Mouse (Mus musculus): ENCODE data around the gene Haspin. TPM values are rescaled to one million over a fixed set of nuclear protein-coding genes. Genes with fewer than 3 reads are reported as not detected.

Haspin gene
- polyA plus RNA-seq (2015; fragmentation: Illumina TruSeq; extraction: RNeasy Lipid Tissue Mini Kit (QIAGEN cat#74804); ENCODE audit: insufficient read depth, low replicate concordance), result 8.5 TPM

GRCm38 (mm10) chr11:73137591-73138501 is at the start of gene Haspin:
Gene Haspin (minus strand): TSS chr11:73138294.

GRCm38 (mm10) chr11:73176608-73177508 is 38.8 kb upstream of the Haspin start, which contains the start of the genes Emc6 and Tax1bp3:
Gene Emc6 (minus strand): TSS chr11:73177037.
Gene Tax1bp3 (plus strand): TSS chr11:73177083.

GRCm38 (mm10) chr11:73159957-73160810 is 22.1 kb upstream of the Haspin start, which contains the start of gene P2rx5:
Gene P2rx5 (plus strand): TSS chr11:73160421.

GRCm38 (mm10) chr11:73090283-73090682 is 47.8 kb downstream of the Haspin start, which contains the start of gene Itgae:
Gene Itgae (plus strand): TSS chr11:73090583.

Other genes with a start within 250 kb of the Haspin start
- gene Atp2a3, start 177.1 kb downstream of the Haspin start, polyA plus RNA-seq (2015; fragmentation: Illumina TruSeq; extraction: RNeasy Lipid Tissue Mini Kit (QIAGEN cat#74804); ENCODE audit: insufficient read depth, low replicate concordance), result 185 TPM
- 5.7 TPM for gene P2rx1, start 139.2 kb downstream of the Haspin start, polyA plus RNA-seq (2015; fragmentation: Illumina TruSeq; extraction: RNeasy Lipid Tissue Mini Kit (QIAGEN cat#74804); ENCODE audit: insufficient read depth, low replicate concordance)
- gene Camkk1, start 119.3 kb downstream of the Haspin start, polyA plus RNA-seq (2015; fragmentation: Illumina TruSeq; extraction: RNeasy Lipid Tissue Mini Kit (QIAGEN cat#74804); ENCODE audit: insufficient read depth, low replicate concordance), result 2.9 TPM
- 11.3 TPM for gene Ncbp3, start 90.5 kb downstream of the Haspin start, polyA plus RNA-seq (2015; fragmentation: Illumina TruSeq; extraction: RNeasy Lipid Tissue Mini Kit (QIAGEN cat#74804); ENCODE audit: insufficient read depth, low replicate concordance)
- 5.1 TPM for gene Itgae, start 47.7 kb downstream of the Haspin start, polyA plus RNA-seq (2015; fragmentation: Illumina TruSeq; extraction: RNeasy Lipid Tissue Mini Kit (QIAGEN cat#74804); ENCODE audit: insufficient read depth, low replicate concordance)
- 0.90 TPM for gene P2rx5, start 22.1 kb upstream of the Haspin start, polyA plus RNA-seq (2015; fragmentation: Illumina TruSeq; extraction: RNeasy Lipid Tissue Mini Kit (QIAGEN cat#74804); ENCODE audit: insufficient read depth, low replicate concordance)
- gene Emc6, start 38.7 kb upstream of the Haspin start, polyA plus RNA-seq (2015; fragmentation: Illumina TruSeq; extraction: RNeasy Lipid Tissue Mini Kit (QIAGEN cat#74804); ENCODE audit: insufficient read depth, low replicate concordance), result 43.9 TPM
- 26.3 TPM for gene Tax1bp3, start 38.8 kb upstream of the Haspin start, polyA plus RNA-seq (2015; fragmentation: Illumina TruSeq; extraction: RNeasy Lipid Tissue Mini Kit (QIAGEN cat#74804); ENCODE audit: insufficient read depth, low replicate concordance)
- gene Ctns, start 60.7 kb upstream of the Haspin start, polyA plus RNA-seq (2015; fragmentation: Illumina TruSeq; extraction: RNeasy Lipid Tissue Mini Kit (QIAGEN cat#74804); ENCODE audit: insufficient read depth, low replicate concordance), result 23.1 TPM
- gene Shpk, start 61.2 kb upstream of the Haspin start, polyA plus RNA-seq (2015; fragmentation: Illumina TruSeq; extraction: RNeasy Lipid Tissue Mini Kit (QIAGEN cat#74804); ENCODE audit: insufficient read depth, low replicate concordance), result 3.7 TPM
- gene Trpv1, start 96.0 kb upstream of the Haspin start, polyA plus RNA-seq (2015; fragmentation: Illumina TruSeq; extraction: RNeasy Lipid Tissue Mini Kit (QIAGEN cat#74804); ENCODE audit: insufficient read depth, low replicate concordance), result not detected
- gene Trpv3, start 129.1 kb upstream of the Haspin start, polyA plus RNA-seq (2015; fragmentation: Illumina TruSeq; extraction: RNeasy Lipid Tissue Mini Kit (QIAGEN cat#74804); ENCODE audit: insufficient read depth, low replicate concordance), result 1.4 TPM
- 2.9 TPM for gene Aspa, start 191.3 kb upstream of the Haspin start, polyA plus RNA-seq (2015; fragmentation: Illumina TruSeq; extraction: RNeasy Lipid Tissue Mini Kit (QIAGEN cat#74804); ENCODE audit: insufficient read depth, low replicate concordance)
- not detected for gene Gm49340, start 191.4 kb upstream of the Haspin start, polyA plus RNA-seq (2015; fragmentation: Illumina TruSeq; extraction: RNeasy Lipid Tissue Mini Kit (QIAGEN cat#74804); ENCODE audit: insufficient read depth, low replicate concordance)
- not detected for gene Spata22, start 191.4 kb upstream of the Haspin start, polyA plus RNA-seq (2015; fragmentation: Illumina TruSeq; extraction: RNeasy Lipid Tissue Mini Kit (QIAGEN cat#74804); ENCODE audit: insufficient read depth, low replicate concordance)
- gene Olfr20, start 212.5 kb upstream of the Haspin start, polyA plus RNA-seq (2015; fragmentation: Illumina TruSeq; extraction: RNeasy Lipid Tissue Mini Kit (QIAGEN cat#74804); ENCODE audit: insufficient read depth, low replicate concordance), result not detected
- gene Olfr376, start 233.0 kb upstream of the Haspin start, polyA plus RNA-seq (2015; fragmentation: Illumina TruSeq; extraction: RNeasy Lipid Tissue Mini Kit (QIAGEN cat#74804); ENCODE audit: insufficient read depth, low replicate concordance), result not detected